In genomic region chr3:94582456-94582891, GRCm38 (mm10) we compare ENCODE assay signal across 8 mouse cellular contexts. TPM values are rescaled to one million over a fixed set of nuclear protein-coding genes. Genes with fewer than 3 reads are reported as not detected.
A peak's percentile ranks its signal among the peaks of the same experiment; 100 is the strongest.
DNase-seq lines count a peak whose midpoint lies in the region; ATAC-seq and TF ChIP-seq lines count a peak whose summit lies in the region.

Snx27 (minus strand) TSS chr3:94582716.

- H3K27ac ChIP-seq in forebrain, postnatal 0 days (ENCODE audit: low read depth, low read length): peak within 1 kb of the TSS; percentile 96
- peak within 1 kb of the TSS; percentile 90 for H3K27ac ChIP-seq in lung, embryonic 16.5 days (ENCODE audit: low read length)

- peak within 1 kb of the TSS; percentile 87 for H3K4me3 ChIP-seq in G1E (ENCODE audit: low read depth, low read length)
- H3K4me3 ChIP-seq in forebrain, postnatal 0 days (ENCODE audit: low read depth, low read length): peak within 1 kb of the TSS; percentile 96
- H3K4me3 ChIP-seq in lung, embryonic 16.5 days (ENCODE audit: low read length): peak within 1 kb of the TSS; percentile 96

- H3K9ac ChIP-seq in forebrain, postnatal 0 days: peak within 1 kb of the TSS; percentile 93
- peak within 1 kb of the TSS; percentile 93 for H3K9ac ChIP-seq in lung, embryonic 16.5 days (ENCODE audit: low read length)

- H3K27me3 ChIP-seq in G1E (ENCODE audit: insufficient read depth, low read length): peaks cover 12% of the 10 kb centered on the region
- H3K27me3 ChIP-seq in forebrain, postnatal 0 days (ENCODE audit: insufficient read depth, low read length): no peaks in the 10 kb centered on the region
- H3K27me3 ChIP-seq in lung, embryonic 16.5 days (ENCODE audit: control insufficient read depth, insufficient read depth, low read depth, low read length): no peaks in the 10 kb centered on the region

- ATAC-seq in G1E (ENCODE audit: extremely low read depth, insufficient number of reproducible peaks, low FRiP score, poor library complexity, severe bottlenecking): peak; percentile 93
- peak; percentile 99 for ATAC-seq in forebrain, postnatal 0 days
- ATAC-seq in hematopoietic stem cell, adult 5-6 weeks (replicated peaks in 1 of 2; ENCODE audit: insufficient read depth in 1 of 2, low FRiP score in 2 of 2, low TSS enrichment in 1 of 2, low read depth in 1 of 2, poor library complexity in 2 of 2, severe bottlenecking in 2 of 2): peak; percentile 96 to 97
- peak; percentile 99 for ATAC-seq in lung, embryonic 16.5 days (ENCODE audit: low read depth)

- H3K4me2 ChIP-seq in forebrain, postnatal 0 days (ENCODE audit: low read depth): peak within 1 kb of the TSS; percentile 76
- H3K4me2 ChIP-seq in lung, embryonic 16.5 days (ENCODE audit: low read depth, low read length): peak within 1 kb of the TSS; percentile 92

- no peaks in the 10 kb centered on the region for H3K9me3 ChIP-seq in G1E (replicated peaks)
- no peaks in the 10 kb centered on the region for H3K9me3 ChIP-seq in forebrain, postnatal 0 days (ENCODE audit: low read length)
- H3K9me3 ChIP-seq in lung, embryonic 16.5 days (ENCODE audit: control insufficient read depth, low read length): no peaks in the 10 kb centered on the region

- TF ChIP-seq CTCF in G1E (IDR thresholded peaks at IDR 0.05; ENCODE audit: low read depth, low read length): no peak
- no peak for TF ChIP-seq CTCF in forebrain, postnatal 0 days (IDR thresholded peaks at IDR 0.05; ENCODE audit: low read depth)

- peaks cover 41% of the 10 kb centered on the region for H3K4me1 ChIP-seq in G1E (ENCODE audit: insufficient read depth, low read depth, low read length)
- peaks cover 12% of the 10 kb centered on the region for H3K4me1 ChIP-seq in forebrain, postnatal 0 days (ENCODE audit: insufficient read depth)
- H3K4me1 ChIP-seq in lung, embryonic 16.5 days (replicated peaks; ENCODE audit: control insufficient read depth, insufficient read depth, low read length): peaks cover 17% of the 10 kb centered on the region

- DNase-seq in G1E (ENCODE audit: low spot score): peak; percentile 82
- DNase-seq in cerebellum, adult 18-20 months: peak; percentile 86 to 95
- peak; percentile 97 for DNase-seq in forebrain, postnatal 0 days
- peak; percentile 84 for DNase-seq in layer of hippocampus, adult 9-10 months (ENCODE audit: low spot score)
- peak; percentile 70 for DNase-seq in ovary, postnatal 10 days (ENCODE audit: low spot score)
- DNase-seq in thymus, postnatal 10 days (ENCODE audit: low spot score in 2 of 2): peak; percentile 89 to 93

- peaks cover 18% of the 10 kb centered on the region for H3K36me3 ChIP-seq in G1E (replicated peaks)
- no peaks in the 10 kb centered on the region for H3K36me3 ChIP-seq in forebrain, postnatal 0 days (ENCODE audit: insufficient read depth)
- H3K36me3 ChIP-seq in lung, embryonic 16.5 days (ENCODE audit: control insufficient read depth, insufficient read depth, low read length): no peaks in the 10 kb centered on the region

- WGBS in forebrain, postnatal 0 days: 1% methylated on average over 20 of the region's 42 CpGs
- under 1% methylated on average over 35 of the region's 42 CpGs for WGBS in lung, embryonic 16.5 days

RNA-seq across cellular contexts. Expression of gene Snx27, which starts in this region (rescaled TPM):
- total RNA-seq in G1E (2014; fragmentation: Nextera tagmentation) (38.8 and 42.0 TPM in 2 replicates), G1E (2017) (23.2 and 26.9 TPM in 2 replicates)
- polyA plus RNA-seq in G1E (2012): 10.5 and 10.9 TPM in 2 replicates
- 71.8 and 75.2 TPM in 2 replicates for total RNA-seq in forebrain, postnatal 0 days (2014; rRNA removed)
- polyA plus RNA-seq in forebrain, postnatal 0 days (2015; fragmentation: Nextera tagmentation; extraction: Ambion mirVana): 49.0 and 80.0 TPM in 2 replicates
- total RNA-seq in hematopoietic stem cell, adult 5-6 weeks (2017): 28.5 TPM in 2 replicates
- polyA plus RNA-seq in lung, embryonic 16.5 days (2015; fragmentation: Nextera tagmentation; extraction: Ambion mirVana): 38.6 and 45.6 TPM in 2 replicates

Comparison
In these comparisons a context has a peak if more than half of its experiments do, and no peak if none do; other contexts are left out.
1. Peak in every context shown above with its lines: DNase-seq, ATAC-seq, H3K4me3 ChIP-seq and H3K27ac ChIP-seq.